Mouse (Mus musculus) brain, embryonic 14.5 days (tissue): Measurements from ENCODE around the gene Tgfbi. TPM values are rescaled to one million over a fixed set of nuclear protein-coding genes. Genes with fewer than 3 reads are reported as not detected.
A peak's percentile ranks its signal among the peaks of the same experiment; 100 is the strongest.

Experiments
- DNase-seq: peaks from one replicate; pipeline ENCODE4 v3.0.0-alpha.2; 2011; ENCODE audit warnings: low read depth
- CTCF ChIP-seq: fragments of 200-500 bp; IDR thresholded peaks from 2 replicates; pipeline ENCODE4 v1.5.1; 2012; ENCODE audit warnings: inconsistent platforms, mild to moderate bottlenecking, moderate library complexity, borderline replicate concordance; ENCODE audit not compliant: insufficient read depth, insufficient read length; ENCODE audit errors: extremely low read depth
- POLR2A ChIP-seq: fragments of 200-500 bp; IDR thresholded peaks from 2 replicates; pipeline ENCODE4 v1.6.1; 2012; ENCODE audit warnings: mild to moderate bottlenecking, inconsistent platforms, borderline replicate concordance; ENCODE audit not compliant: poor library complexity, insufficient read depth, insufficient read length, severe bottlenecking; ENCODE audit errors: extremely low read depth
- polyA plus RNA-seq: library from polyadenylated mRNA; depleted of rRNA; stranded (reverse); fragments of >200 nt; gene quantifications from 2 replicates; pipeline ENCODE4 v1.2.3, GENCODE M21; 2012

Gene Tgfbi
- polyA plus RNA-seq, 1 experiment, result 7.0 TPM

GRCm38 (mm10) chr13:56600216-56600890, 9.0 kb upstream of the Tgfbi start:
- no peak for TF ChIP-seq POLR2A
- TF ChIP-seq CTCF, result no peak
- peak; percentile 56 for DNase-seq

GRCm38 (mm10) chr13:56601199-56601598, 8.1 kb upstream of the Tgfbi start:
- DNase-seq, result peak; percentile 55
- TF ChIP-seq CTCF (no peak), POLR2A (no peak)

GRCm38 (mm10) chr13:56605503-56605902, 3.8 kb upstream of the Tgfbi start:
- no peak for DNase-seq
- no peak for TF ChIP-seq POLR2A

- no peak for TF ChIP-seq CTCF
- no peak for TF ChIP-seq POLR2A
- DNase-seq, result no peak
Measured at GRCm38 (mm10) chr13:56606724-56607123, 2.6 kb upstream of the Tgfbi start.

- no peak for DNase-seq
- TF ChIP-seq CTCF (no peak), POLR2A (no peak)
Measured at GRCm38 (mm10) chr13:56607225-56607624, 2.1 kb upstream of the Tgfbi start.

GRCm38 (mm10) chr13:56607846-56608245, 1.5 kb upstream of the Tgfbi start:
- no peak for DNase-seq
- no peak for TF ChIP-seq CTCF
- no peak for TF ChIP-seq POLR2A

GRCm38 (mm10) chr13:56611129-56611528, 1.8 kb downstream of the Tgfbi start:
- no peak for DNase-seq
- TF ChIP-seq CTCF, result no peak
- no peak for TF ChIP-seq POLR2A

- TF ChIP-seq CTCF, result no peak
- no peak for TF ChIP-seq POLR2A
- no peak for DNase-seq
Measured at GRCm38 (mm10) chr13:56611741-56612140, 2.4 kb downstream of the Tgfbi start.

- DNase-seq, result no peak
Measured at GRCm38 (mm10) chr13:56612331-56612730, 3.0 kb downstream of the Tgfbi start.

GRCm38 (mm10) chr13:56613366-56613998, 4.2 kb downstream of the Tgfbi start:
- peak; percentile 80 for DNase-seq
- TF ChIP-seq POLR2A (no peak), CTCF (no peak)

More at GRCm38 (mm10) chr13:56612331-56612730, 3.0 kb downstream of the Tgfbi start:
- TF ChIP-seq POLR2A (no peak), CTCF (no peak)

GRCm38 (mm10) chr13:56614768-56615167, 5.4 kb downstream of the Tgfbi start:
- no peak for TF ChIP-seq CTCF
- TF ChIP-seq POLR2A, result no peak
- DNase-seq, result no peak

- TF ChIP-seq POLR2A, result no peak
- no peak for TF ChIP-seq CTCF
- peak; percentile 29 for DNase-seq
Measured at GRCm38 (mm10) chr13:56615223-56615622, 5.9 kb downstream of the Tgfbi start.

GRCm38 (mm10) chr13:56615864-56616263, 6.5 kb downstream of the Tgfbi start:
- DNase-seq, result peak; percentile 77
- TF ChIP-seq CTCF (peak; percentile 22; the same call in 1 of the 2 replicates), POLR2A (no peak)
